ENCODE assay signal across 16 mouse cellular contexts in the genomic region with DNA sequence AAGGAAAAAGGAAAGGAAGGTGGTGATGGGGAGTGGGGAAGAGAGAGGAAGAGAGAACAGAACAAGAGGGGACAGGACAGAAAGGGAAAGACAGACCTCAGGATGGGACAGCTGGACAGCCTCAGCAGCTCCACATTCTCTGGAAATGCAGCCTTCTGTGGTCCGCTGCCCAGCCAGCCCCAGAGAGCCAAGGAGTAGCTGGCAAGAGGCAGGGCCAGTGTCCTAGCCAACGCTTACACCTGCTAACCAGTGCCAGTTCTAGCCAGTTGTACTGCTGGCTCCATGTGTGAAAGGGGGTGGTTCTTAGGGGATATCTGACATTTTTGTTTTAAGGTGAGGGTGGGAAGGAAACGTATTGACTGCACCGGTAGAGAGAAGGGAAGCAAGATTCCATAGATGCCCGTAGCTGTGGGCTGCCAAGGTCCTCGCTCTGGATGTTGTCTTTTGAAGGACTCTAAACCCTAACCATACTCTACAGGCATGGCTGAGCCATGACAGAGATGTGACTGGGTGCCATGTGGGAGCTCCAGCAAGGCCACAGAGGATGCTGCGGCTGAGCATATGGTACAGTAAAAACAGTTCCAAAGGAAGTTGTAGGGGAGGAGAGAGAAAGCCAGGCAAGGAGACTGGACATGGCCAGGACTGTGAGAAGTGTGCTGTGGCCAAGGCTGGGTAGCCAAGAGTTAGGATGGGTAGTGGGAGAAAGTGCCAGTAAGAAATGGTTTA.
A peak's percentile ranks its signal among the peaks of the same experiment; 100 is the strongest.
DNase-seq lines count a peak whose midpoint lies in the region; ATAC-seq lines count a peak whose summit lies in the region.
"Had no signal": no experiment of that assay in that cellular context is flagged by ENCODE, and none has a peak within 500 bp of the region (broad histone marks: within the 10 kb centered on the region; RNA-seq: fewer than 3 reads in every experiment).

No protein-coding gene starts in this region.

- peaks cover 5% of the 10 kb centered on the region; the same call in 1 of the 2 replicates for H3K9me3 ChIP-seq in hindbrain, embryonic 10.5 days
- no peaks in the 10 kb centered on the region for H3K9me3 ChIP-seq in hindbrain, embryonic 14.5 days (ENCODE audit: control insufficient read depth, low read length)
- H3K9me3 ChIP-seq: limb, embryonic 10.5 days; liver, embryonic 13.5 days; midbrain, embryonic 10.5 days had no signal

- H3K4me3 ChIP-seq in hindbrain, embryonic 10.5 days = no peak overlapping the region
- no peak overlapping the region for H3K4me3 ChIP-seq in hindbrain, embryonic 14.5 days (replicated peaks; ENCODE audit: low read length)
- H3K4me3 ChIP-seq: erythroblast, embryonic 14.5 days; heart, embryonic 13.5 days; limb, embryonic 10.5 days; liver, embryonic 13.5 days; midbrain, embryonic 10.5 days had no signal

- H3K4me1 ChIP-seq in hindbrain, embryonic 10.5 days (replicated peaks) = peaks cover 38% of the 10 kb centered on the region
- H3K4me1 ChIP-seq in hindbrain, embryonic 14.5 days (replicated peaks; ENCODE audit: control insufficient read depth, insufficient read depth, low read length) = peaks cover 9% of the 10 kb centered on the region; the same call in 1 of the 2 replicates
- H3K4me1 ChIP-seq: liver, embryonic 13.5 days had no signal

- 0 out of 2 replicates have a peak overlapping the region, but pooled peaks have one; percentile 23 for H3K27ac ChIP-seq in hindbrain, embryonic 10.5 days
- H3K27ac ChIP-seq in hindbrain, embryonic 14.5 days = no peak overlapping the region
- H3K27ac ChIP-seq: heart, embryonic 13.5 days; limb, embryonic 10.5 days; liver, embryonic 13.5 days; midbrain, embryonic 10.5 days had no signal

- no peak overlapping the region for H3K4me2 ChIP-seq in hindbrain, embryonic 14.5 days (replicated peaks)
- H3K4me2 ChIP-seq: heart, embryonic 13.5 days; liver, embryonic 13.5 days had no signal

- peaks cover 5% of the 10 kb centered on the region for H3K36me3 ChIP-seq in hindbrain, embryonic 10.5 days
- no peaks in the 10 kb centered on the region; the same call in 1 of the 2 replicates for H3K36me3 ChIP-seq in hindbrain, embryonic 14.5 days (replicated peaks; ENCODE audit: control insufficient read depth, insufficient read depth)
- H3K36me3 ChIP-seq: heart, embryonic 13.5 days; limb, embryonic 10.5 days; liver, embryonic 13.5 days; midbrain, embryonic 10.5 days had no signal

- H3K9ac ChIP-seq in hindbrain, embryonic 14.5 days = no peak overlapping the region
- H3K9ac ChIP-seq: heart, embryonic 13.5 days; liver, embryonic 13.5 days had no signal

- WGBS in hindbrain, embryonic 10.5 days = 93% methylated on average over 7 of the region's 7 CpGs
- whole genome bisulfite sequencing in hindbrain, embryonic 14.5 days = 87% methylated on average over 7 of the region's 7 CpGs

- DNase-seq in hindbrain, embryonic 10.5 days (ENCODE audit: low spot score) = no peak
- DNase-seq in hindbrain, embryonic 14.5 days (ENCODE audit: low spot score) = no peak
- peak; percentile 25 for DNase-seq in Muller cell, postnatal 12 days (ENCODE audit: inconsistent ontology term)
- peak; percentile 78 for DNase-seq in cerebellum, postnatal 25 days
- no peak for DNase-seq in right cerebral cortex, adult 2 months (ENCODE audit: low spot score in 2 of 2)
- no peak for DNase-seq in MN1 (ENCODE audit: low spot score)
- DNase-seq: liver, embryonic 13.5 days; lung, postnatal 14 days; right cerebral cortex, postnatal 25 days had no signal

- no peak for ATAC-seq in hindbrain, embryonic 14.5 days (ENCODE audit: low FRiP score)
- peak; percentile 67 for ATAC-seq in cerebellum, adult (ENCODE audit: insufficient number of reproducible peaks, low FRiP score, low TSS enrichment)
- no peak for ATAC-seq in CD4-positive, CD25-positive, alpha-beta regulatory T cell, adult 4 months
- ATAC-seq: activated CD4-positive, CD25-positive, alpha-beta regulatory T cell, adult 4 months had no signal

- 0 out of 2 replicates have a peak, but pooled peaks cover 5% of the 10 kb centered on the region for H3K27me3 ChIP-seq in hindbrain, embryonic 10.5 days (ENCODE audit: insufficient read depth, poor library complexity, severe bottlenecking)
- no peaks in the 10 kb centered on the region for H3K27me3 ChIP-seq in hindbrain, embryonic 14.5 days (ENCODE audit: control insufficient read depth, insufficient read depth, low read length)
- H3K27me3 ChIP-seq: heart, embryonic 13.5 days; liver, embryonic 13.5 days had no signal

Comparison
In these comparisons a context has a peak if more than half of its experiments do, and no peak if none do; other contexts are left out.
1. DNase-seq: peak in Muller cell, postnatal 12 days (single experiment) and cerebellum, postnatal 25 days (2 of 2); none in hindbrain, embryonic 10.5 days (single experiment), hindbrain, embryonic 14.5 days (single experiment), right cerebral cortex, adult 2 months (0 of 2) and MN1 (single experiment).